In the genomic region with DNA sequence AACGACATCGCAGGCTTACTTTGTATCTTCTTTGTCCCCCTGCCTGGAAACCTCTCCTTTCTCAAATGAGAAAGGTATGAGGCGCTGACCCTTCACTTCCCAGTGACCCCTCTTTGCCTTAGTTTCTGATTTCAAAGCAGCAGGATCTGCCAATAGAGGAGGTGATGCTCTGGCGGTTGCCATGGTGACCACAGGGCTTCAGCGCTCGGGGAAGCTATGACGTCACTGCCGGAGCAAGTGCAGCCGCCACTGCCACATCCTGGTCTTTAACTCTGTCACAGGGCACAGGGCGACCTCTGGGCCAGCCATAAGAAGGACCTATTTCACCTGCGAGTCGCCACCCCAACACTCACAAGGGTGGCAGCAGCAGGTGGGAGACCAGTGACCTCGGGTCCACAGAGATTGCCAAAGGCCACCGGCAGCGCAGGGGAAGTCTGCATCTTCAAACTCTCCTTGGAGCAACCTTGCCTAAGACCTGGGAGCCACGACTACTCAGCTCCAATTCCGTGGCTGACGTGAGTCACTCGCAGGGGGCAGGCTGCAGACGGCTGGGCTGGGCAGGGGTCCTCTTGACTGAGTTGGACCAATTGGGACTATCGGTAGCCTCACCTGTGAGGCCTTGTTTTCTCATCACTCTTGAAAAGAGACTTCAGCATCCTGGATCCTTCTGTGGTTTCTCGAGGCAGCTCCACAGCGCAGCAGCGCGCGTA, we compare ENCODE assay signal across 8 mouse cellular contexts. TPM values are rescaled to one million over a fixed set of nuclear protein-coding genes. Genes with fewer than 3 reads are reported as not detected.
A peak's percentile ranks its signal among the peaks of the same experiment; 100 is the strongest.
DNase-seq lines count a peak whose midpoint lies in the region; ATAC-seq lines count a peak whose summit lies in the region.

Gene Gm42372, plus strand, starts transcription at position 228 of the 710 bp plus-strand sequence.

- H3K27me3 ChIP-seq in kidney, embryonic 16.5 days (ENCODE audit: insufficient read depth, low read length) = no peaks in the 10 kb centered on the region
- no peaks in the 10 kb centered on the region for H3K27me3 ChIP-seq in heart, embryonic 14.5 days (ENCODE audit: control insufficient read depth, insufficient read depth, low read length)
- no peaks in the 10 kb centered on the region for H3K27me3 ChIP-seq in megakaryocyte, embryonic 14.5 days (replicated peaks)

- no peak for DNase-seq in kidney, adult 8-10 months
- peak; percentile 85 to 87 for DNase-seq in layer of hippocampus, postnatal 14 days (ENCODE audit: low spot score in 2 of 2)
- DNase-seq in right cerebral cortex, postnatal 10 days (ENCODE audit: low spot score in 2 of 2) = peak; percentile 95 to 96
- DNase-seq in c-Kit-positive CD71-positive TER-119-positive erythroid progenitor cells, embryonic 14.5 days (ENCODE audit: low spot score) = no peak

- H3K27ac ChIP-seq in kidney, embryonic 16.5 days (ENCODE audit: low read length) = no peak within 1 kb of the TSS
- no peak within 1 kb of the TSS for H3K27ac ChIP-seq in heart, embryonic 14.5 days (replicated peaks in 1 of 2; ENCODE audit: control insufficient read depth in 1 of 2, insufficient read depth in 1 of 2, low read depth in 2 of 2, low read length in 2 of 2)

- H3K9ac ChIP-seq in kidney, embryonic 16.5 days (replicated peaks; ENCODE audit: low read length) = no peak within 1 kb of the TSS
- no peak within 1 kb of the TSS for H3K9ac ChIP-seq in heart, embryonic 14.5 days (ENCODE audit: low read length)

- H3K9me3 ChIP-seq in kidney, embryonic 16.5 days (ENCODE audit: low read length) = no peaks in the 10 kb centered on the region
- H3K9me3 ChIP-seq in heart, embryonic 14.5 days (ENCODE audit: control insufficient read depth, low read length) = no peaks in the 10 kb centered on the region
- no peaks in the 10 kb centered on the region for H3K9me3 ChIP-seq in megakaryocyte, embryonic 14.5 days

- ATAC-seq in kidney, embryonic 16.5 days (ENCODE audit: low FRiP score, low TSS enrichment) = no peak
- peak; percentile 68 for ATAC-seq in common myeloid progenitor, adult 5-6 weeks (replicated peaks; ENCODE audit: low read depth, poor library complexity, severe bottlenecking)
- ATAC-seq in heart, embryonic 14.5 days (ENCODE audit: insufficient number of reproducible peaks, insufficient read depth, low FRiP score, low read depth) = no peak

- peak within 1 kb of the TSS; percentile 17 for H3K4me2 ChIP-seq in kidney, embryonic 16.5 days (replicated peaks; ENCODE audit: low read depth, low read length)
- H3K4me2 ChIP-seq in heart, embryonic 14.5 days (ENCODE audit: low read length) = peak within 1 kb of the TSS; percentile 27

- no peaks in the 10 kb centered on the region for H3K36me3 ChIP-seq in kidney, embryonic 16.5 days (ENCODE audit: insufficient read depth, low read length)
- H3K36me3 ChIP-seq in heart, embryonic 14.5 days (ENCODE audit: control insufficient read depth, insufficient read depth, low read length) = no peaks in the 10 kb centered on the region
- no peaks in the 10 kb centered on the region for H3K36me3 ChIP-seq in megakaryocyte, embryonic 14.5 days (replicated peaks; ENCODE audit: low read length)

- H3K4me1 ChIP-seq in kidney, embryonic 16.5 days (ENCODE audit: insufficient read depth, low read length) = peaks cover 19% of the 10 kb centered on the region
- H3K4me1 ChIP-seq in heart, embryonic 14.5 days (ENCODE audit: control insufficient read depth in 2 of 2, insufficient read depth in 2 of 2, low read length in 2 of 2) = peaks cover 7 to 19% of the 10 kb centered on the region in 2 experiments
- H3K4me1 ChIP-seq in megakaryocyte, embryonic 14.5 days = peaks cover 64% of the 10 kb centered on the region

- 23% methylated on average over 26 of the region's 26 CpGs for WGBS in kidney, embryonic 16.5 days
- 31% methylated on average over 26 of the region's 26 CpGs for WGBS in heart, embryonic 14.5 days

- no peak within 1 kb of the TSS for H3K4me3 ChIP-seq in kidney, embryonic 16.5 days (ENCODE audit: low read length)
- no peak within 1 kb of the TSS for H3K4me3 ChIP-seq in heart, embryonic 14.5 days (ENCODE audit: control insufficient read depth in 1 of 2, insufficient read depth in 1 of 2, low read depth in 1 of 2, low read length in 2 of 2)
- H3K4me3 ChIP-seq in megakaryocyte, embryonic 14.5 days (replicated peaks) = peak within 1 kb of the TSS; percentile 68

RNA-seq across cellular contexts. Expression of gene Gm42372, which starts in this region (rescaled TPM):
- polyA plus RNA-seq in kidney, embryonic 16.5 days (2015; fragmentation: Nextera tagmentation; extraction: Ambion mirVana) = 0.20 and 0.26 TPM in 2 replicates
- total RNA-seq in common myeloid progenitor, adult 5-6 weeks (2017) = 0.37 TPM in 1 of 2 replicates, not detected in the other
- polyA plus RNA-seq in heart, embryonic 14.5 days (2014; fragmentation: Nextera tagmentation; extraction: Ambion mirVana) = 0.08 and 0.12 TPM in 2 replicates
- total RNA-seq in layer of hippocampus, postnatal 14 days (2021) = 10 to 100 TPM; 46.2 to 49.3 TPM
- polyA plus RNA-seq in megakaryocyte, embryonic 14.5 days (2012; ENCODE audit: insufficient read depth, low replicate concordance) = 0.06 and 1.4 TPM in 2 replicates

Comparison
In these comparisons a context has a peak if more than half of its experiments do, and no peak if none do; other contexts are left out.
1. RNA of gene Gm42372 (total RNA-seq): 46.2 to 49.3 TPM in layer of hippocampus, postnatal 14 days; 0.37 TPM in common myeloid progenitor, adult 5-6 weeks; every median in the first group is over 10 times any median in the second.
2. Peak in ATAC-seq in common myeloid progenitor, adult 5-6 weeks; RNA of the gene not detected or under 1 TPM.
3. DNase-seq: peak in layer of hippocampus, postnatal 14 days (2 of 2) and right cerebral cortex, postnatal 10 days (2 of 2); none in kidney, adult 8-10 months (0 of 2) and c-Kit-positive CD71-positive TER-119-positive erythroid progenitor cells, embryonic 14.5 days (single experiment).